Mouse (Mus musculus): ENCODE data around the gene Chst1. TPM values are rescaled to one million over a fixed set of nuclear protein-coding genes. Genes with fewer than 3 reads are reported as not detected.

Chst1 gene
- polyA plus RNA-seq, 1 experiment, result 1.7 TPM

DNA sequence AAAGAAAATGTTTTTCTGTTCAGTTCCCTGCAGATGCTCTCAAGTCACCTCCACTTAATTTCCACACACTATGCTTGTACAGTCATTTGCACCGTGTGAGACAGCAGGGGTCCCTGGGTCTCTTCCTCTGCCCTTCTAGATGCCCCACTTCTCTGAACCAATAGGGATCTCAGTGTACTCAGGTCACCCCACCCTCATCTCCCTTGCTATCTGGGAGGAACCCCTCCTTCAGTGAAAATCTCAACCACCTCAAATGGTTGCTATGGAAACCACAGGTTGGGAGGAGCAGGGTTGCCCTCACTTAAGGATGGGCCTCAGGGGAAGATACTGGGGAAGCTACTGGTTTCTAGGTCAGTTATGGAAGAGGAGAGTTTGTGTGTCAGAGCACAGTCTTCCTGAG is 32.5 kb downstream of the Chst1 start:
- Histone ChIP-seq H3K4me1 (ENCODE audit: control insufficient read depth, insufficient read depth, low read length) (no peaks in the 10 kb centered on the region), H3K27ac (ENCODE audit: insufficient read depth, low read depth, low read length) (no peak overlapping the region), H3K4me3 (ENCODE audit: insufficient read depth, low read length) (no peak overlapping the region)
- TF ChIP-seq POLR2A (IDR thresholded peaks at IDR 0.05; ENCODE audit: borderline replicate concordance, low read depth, low read length) (no peak), CTCF (IDR thresholded peaks at IDR 0.05; ENCODE audit: low read depth, low read length) (no peak)

DNA sequence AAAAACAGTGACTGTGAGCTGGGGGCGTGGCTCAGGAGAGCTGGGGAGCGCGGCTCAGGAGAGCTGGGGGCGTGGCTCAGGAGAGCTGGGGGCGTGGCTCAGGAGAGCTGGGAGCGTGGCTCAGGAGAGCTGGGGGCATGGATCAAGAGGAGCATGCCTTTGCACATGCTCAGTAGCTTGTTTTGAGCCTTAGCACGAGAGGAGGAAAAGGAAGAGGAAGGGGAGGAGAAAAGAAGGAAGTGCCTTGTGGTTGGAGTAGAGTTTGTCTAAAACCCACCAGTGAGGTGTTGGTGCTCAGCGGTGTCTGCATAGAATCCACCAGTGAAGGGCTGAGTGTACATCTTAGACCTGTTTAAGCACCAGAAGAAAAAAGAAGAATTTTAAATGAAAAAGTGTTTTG is 41.0 kb downstream of the Chst1 start:
- Histone ChIP-seq H3K4me3 (ENCODE audit: insufficient read depth, low read length) (no peak overlapping the region), H3K4me1 (ENCODE audit: control insufficient read depth, insufficient read depth, low read length) (no peaks in the 10 kb centered on the region), H3K27ac (ENCODE audit: insufficient read depth, low read depth, low read length) (no peak overlapping the region)
- TF ChIP-seq CTCF (IDR thresholded peaks at IDR 0.05; ENCODE audit: low read depth, low read length) (no peak), POLR2A (IDR thresholded peaks at IDR 0.05; ENCODE audit: borderline replicate concordance, low read depth, low read length) (no peak)

DNA sequence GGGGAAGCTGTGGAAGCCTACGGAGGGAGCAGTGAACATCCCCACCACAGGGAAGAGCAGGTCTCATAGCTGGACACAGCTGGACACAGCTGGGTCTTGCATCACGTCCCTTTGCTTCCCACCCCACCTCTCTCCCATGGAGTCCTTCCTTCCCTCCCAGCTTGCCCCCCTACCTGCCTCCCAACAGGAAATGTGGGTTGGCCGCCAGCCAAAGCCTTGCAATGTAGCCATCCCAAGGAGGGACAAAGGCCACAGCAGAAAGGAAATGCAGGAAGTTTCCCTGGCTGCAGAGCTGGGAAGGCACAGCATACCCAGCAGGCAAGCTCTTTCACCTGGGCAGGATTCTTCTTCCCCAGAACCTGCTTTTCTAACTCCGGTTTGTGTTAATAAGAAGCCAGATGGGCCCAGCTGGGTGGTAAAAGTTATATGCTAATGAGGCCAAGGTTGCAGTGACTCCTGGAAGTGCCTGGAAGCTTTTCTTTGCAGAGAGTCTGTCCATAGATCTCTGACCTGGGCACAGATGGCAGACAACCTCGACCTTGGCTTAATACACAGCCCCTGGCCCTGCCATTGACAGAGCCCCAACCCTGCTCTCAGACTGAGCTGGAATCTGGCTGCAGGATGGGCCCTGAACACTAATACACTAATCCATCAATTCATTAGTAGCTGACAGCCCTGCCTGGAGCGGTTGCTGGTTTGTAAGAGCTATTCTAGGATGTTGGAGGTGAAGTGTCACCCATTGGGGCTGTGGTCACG is 46.0 kb downstream of the Chst1 start:
- H3K4me1 ChIP-seq (ENCODE audit: control insufficient read depth, insufficient read depth, low read length), result no peaks in the 10 kb centered on the region
- TF ChIP-seq POLR2A (IDR thresholded peaks at IDR 0.05; ENCODE audit: borderline replicate concordance, low read depth, low read length), result no peak
- no peak for TF ChIP-seq CTCF (IDR thresholded peaks at IDR 0.05; ENCODE audit: low read depth, low read length)
- H3K4me3 ChIP-seq (ENCODE audit: insufficient read depth, low read length), result no peak overlapping the region
- no peak overlapping the region for H3K27ac ChIP-seq (ENCODE audit: insufficient read depth, low read depth, low read length)

DNA sequence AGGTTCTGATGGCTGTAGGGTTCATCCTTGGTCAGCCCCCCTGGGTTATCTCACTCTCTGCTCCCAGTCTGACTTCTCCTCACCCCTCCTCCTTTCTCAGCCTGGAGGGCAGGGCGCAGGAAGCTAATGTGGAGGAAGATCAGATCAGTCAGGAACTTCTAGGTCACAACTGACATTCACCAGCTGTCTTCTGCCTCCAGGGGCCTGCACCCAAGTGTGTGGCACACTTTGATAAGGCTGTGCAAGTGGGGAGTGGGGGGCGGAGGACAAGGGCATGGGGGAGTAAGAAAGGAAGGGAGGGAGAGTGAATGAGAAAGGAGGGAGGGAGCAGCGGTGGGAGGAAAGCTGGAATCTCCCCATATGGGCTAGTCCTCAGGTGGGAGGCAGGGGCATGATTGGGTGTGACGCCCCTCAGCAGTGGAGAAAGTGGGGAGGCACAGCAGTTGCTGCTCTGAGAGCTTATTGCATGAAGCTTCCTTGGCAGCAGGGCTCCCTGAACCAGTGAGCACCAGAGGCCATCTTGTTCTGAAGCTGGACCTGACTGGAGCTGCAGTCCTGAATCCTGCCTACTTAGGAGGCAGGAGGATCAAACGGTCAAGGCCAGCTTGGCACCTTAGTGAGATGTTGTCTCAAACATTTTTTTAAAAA is 49.8 kb downstream of the Chst1 start:
- Histone ChIP-seq H3K4me1 (ENCODE audit: control insufficient read depth, insufficient read depth, low read length) (no peaks in the 10 kb centered on the region), H3K4me3 (ENCODE audit: insufficient read depth, low read length) (no peak overlapping the region), H3K27ac (ENCODE audit: insufficient read depth, low read depth, low read length) (no peak overlapping the region)
- TF ChIP-seq CTCF (IDR thresholded peaks at IDR 0.05; ENCODE audit: low read depth, low read length) (no peak), POLR2A (IDR thresholded peaks at IDR 0.05; ENCODE audit: borderline replicate concordance, low read depth, low read length) (no peak)

DNA sequence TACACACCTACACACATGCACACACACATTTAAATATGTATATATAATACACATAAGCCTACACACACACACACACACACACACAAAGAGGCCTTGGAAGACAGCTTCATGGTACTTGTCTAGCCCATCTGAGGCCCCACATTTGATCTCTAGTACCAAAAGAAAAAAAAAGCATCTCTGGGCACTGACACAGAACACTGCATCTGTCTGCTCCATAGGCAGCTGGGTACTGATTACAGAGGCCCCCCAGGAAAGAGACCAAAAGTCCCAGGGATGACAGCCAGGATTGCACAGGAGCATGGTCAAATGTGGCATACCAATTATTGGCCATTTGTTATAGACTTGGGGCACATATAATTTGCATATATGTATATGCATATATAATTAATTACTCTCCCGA is 50.9 kb downstream of the Chst1 start:
- no peaks in the 10 kb centered on the region for H3K4me1 ChIP-seq (ENCODE audit: control insufficient read depth, insufficient read depth, low read length)
- H3K27ac ChIP-seq (ENCODE audit: insufficient read depth, low read depth, low read length), result no peak overlapping the region
- no peak overlapping the region for H3K4me3 ChIP-seq (ENCODE audit: insufficient read depth, low read length)
- no peak for TF ChIP-seq POLR2A (IDR thresholded peaks at IDR 0.05; ENCODE audit: borderline replicate concordance, low read depth, low read length)
- no peak for TF ChIP-seq CTCF (IDR thresholded peaks at IDR 0.05; ENCODE audit: low read depth, low read length)

DNA sequence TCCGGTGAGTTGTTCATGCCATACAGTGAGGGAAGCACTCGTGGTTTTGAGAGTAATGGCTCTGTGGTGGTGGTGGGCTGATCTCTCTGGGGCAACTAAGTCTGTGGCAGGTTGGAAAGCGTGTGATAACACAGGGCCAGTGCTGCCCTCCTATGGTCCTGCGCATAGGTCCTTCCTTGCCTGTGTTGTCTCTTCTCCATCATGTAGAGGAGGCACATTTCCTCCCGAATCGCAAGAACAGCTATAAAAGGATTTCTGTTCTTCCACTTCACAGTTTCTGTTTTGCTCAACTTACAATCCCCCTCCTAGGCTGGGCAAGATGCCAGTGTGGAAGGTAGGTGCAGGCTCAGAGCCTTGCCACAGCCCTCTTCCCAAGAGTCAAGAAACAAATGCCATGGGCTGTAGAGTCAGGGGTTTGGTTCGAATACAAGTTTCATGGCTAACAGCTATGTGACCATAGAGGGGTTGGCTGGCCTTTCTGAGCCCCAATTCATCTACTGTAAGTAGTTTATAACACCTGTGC is 51.8 kb downstream of the Chst1 start:
- no peak for TF ChIP-seq CTCF (IDR thresholded peaks at IDR 0.05; ENCODE audit: low read depth, low read length)
- TF ChIP-seq POLR2A (IDR thresholded peaks at IDR 0.05; ENCODE audit: borderline replicate concordance, low read depth, low read length), result no peak
- H3K4me3 ChIP-seq (ENCODE audit: insufficient read depth, low read length), result no peak overlapping the region
- H3K4me1 ChIP-seq (ENCODE audit: control insufficient read depth, insufficient read depth, low read length), result no peaks in the 10 kb centered on the region

DNA sequence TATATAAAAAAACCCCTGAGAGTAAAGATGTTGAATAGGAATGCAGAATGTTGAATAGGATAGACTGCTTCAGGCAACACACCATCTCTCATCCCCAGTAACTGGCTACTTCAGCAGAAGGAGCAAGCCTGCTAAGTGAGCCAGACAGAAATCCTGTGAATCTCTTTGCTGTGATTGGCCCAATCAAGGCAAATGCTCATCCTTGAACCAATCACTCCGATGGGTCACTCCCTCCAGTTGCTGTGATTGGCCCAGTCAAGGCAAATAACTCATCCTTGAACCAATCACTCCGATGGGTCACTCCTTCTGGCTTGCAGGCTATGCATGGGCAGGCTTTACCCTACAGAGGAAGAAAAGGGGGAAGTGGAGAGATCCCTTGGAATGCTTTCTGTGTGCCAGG is 57.7 kb downstream of the Chst1 start:
- no peak overlapping the region for H3K4me3 ChIP-seq (ENCODE audit: insufficient read depth, low read length)
- H3K4me1 ChIP-seq (ENCODE audit: control insufficient read depth, insufficient read depth, low read length), result no peaks in the 10 kb centered on the region
- TF ChIP-seq CTCF (IDR thresholded peaks at IDR 0.05; ENCODE audit: low read depth, low read length), result no peak
- TF ChIP-seq POLR2A (IDR thresholded peaks at IDR 0.05; ENCODE audit: borderline replicate concordance, low read depth, low read length), result no peak
- H3K27ac ChIP-seq (ENCODE audit: insufficient read depth, low read depth, low read length), result no peak overlapping the region

More for the DNA sequence above, 51.8 kb downstream of the Chst1 start:
- no peak overlapping the region for H3K27ac ChIP-seq (ENCODE audit: insufficient read depth, low read depth, low read length)

DNA sequence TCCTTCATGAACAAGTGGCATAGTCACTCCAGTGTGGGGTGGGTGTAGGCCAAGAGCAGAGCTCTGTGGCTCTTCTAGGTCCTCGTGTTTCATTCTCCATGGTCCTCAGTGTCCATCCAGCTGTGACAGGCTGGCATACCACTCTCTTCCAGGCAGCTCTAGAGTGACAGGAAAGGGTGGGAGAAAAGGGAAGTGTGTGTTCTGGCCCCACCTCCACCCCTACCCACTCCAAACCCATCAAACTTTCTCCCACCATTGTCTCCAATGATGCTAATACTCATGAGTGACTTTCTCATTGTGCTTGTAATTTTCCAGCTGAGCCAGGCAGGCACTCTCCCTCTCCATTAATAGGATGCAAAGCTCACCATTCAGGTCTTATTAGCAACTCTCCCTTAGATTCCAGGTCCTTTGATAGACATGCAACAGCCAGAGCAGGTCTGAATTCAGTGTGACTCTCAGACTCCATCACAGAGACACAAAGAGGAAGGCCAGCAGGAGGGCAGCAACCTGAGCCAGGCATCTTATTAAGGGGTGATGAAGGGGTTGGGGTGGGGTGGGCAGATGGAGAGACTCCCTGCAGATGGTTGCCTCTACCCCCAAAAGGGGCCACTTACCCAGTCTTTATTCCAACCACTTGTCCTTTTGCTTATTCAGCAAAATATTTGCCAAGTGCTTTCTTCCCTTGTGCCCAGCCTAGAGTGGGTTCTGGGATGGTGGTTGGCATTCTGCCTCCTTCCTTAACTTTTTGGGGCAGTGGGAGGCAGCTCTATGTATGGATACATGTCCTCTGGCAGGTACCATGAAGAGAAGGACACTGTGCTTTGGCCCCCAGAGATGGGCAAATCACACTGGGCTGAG is 59.0 kb downstream of the Chst1 start:
- TF ChIP-seq CTCF (IDR thresholded peaks at IDR 0.05; ENCODE audit: low read depth, low read length) (no peak), POLR2A (IDR thresholded peaks at IDR 0.05; ENCODE audit: borderline replicate concordance, low read depth, low read length) (no peak)
- Histone ChIP-seq H3K4me1 (ENCODE audit: control insufficient read depth, insufficient read depth, low read length) (no peaks in the 10 kb centered on the region), H3K27ac (ENCODE audit: insufficient read depth, low read depth, low read length) (no peak overlapping the region), H3K4me3 (ENCODE audit: insufficient read depth, low read length) (no peak overlapping the region)

DNA sequence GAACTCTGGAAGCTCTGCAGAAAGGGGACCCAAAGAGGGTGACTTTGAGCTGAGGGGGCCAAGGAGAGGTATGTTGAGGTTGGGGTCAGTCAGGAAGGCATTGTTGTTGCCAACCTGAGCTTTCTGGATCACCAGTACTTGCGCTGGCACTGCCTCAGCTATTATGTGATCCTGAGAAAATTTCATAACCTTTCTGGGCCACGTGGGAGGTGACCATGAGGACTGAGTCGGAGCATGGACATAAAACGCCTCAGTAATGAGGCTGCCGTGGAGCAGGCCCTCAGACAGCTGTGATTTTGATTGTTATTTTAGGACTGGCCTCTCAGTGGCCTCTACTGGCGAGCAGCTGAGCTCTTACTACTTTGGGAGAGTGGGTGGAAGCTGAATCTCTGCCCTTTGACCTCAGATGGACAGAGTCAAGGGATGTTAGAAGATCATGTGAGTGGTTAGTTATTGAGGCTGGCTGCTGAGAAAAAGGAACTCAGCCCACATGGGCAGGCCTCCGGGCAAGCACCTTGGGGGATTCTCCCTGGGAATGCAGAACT is 60.1 kb downstream of the Chst1 start:
- TF ChIP-seq CTCF (IDR thresholded peaks at IDR 0.05; ENCODE audit: low read depth, low read length), result no peak
- TF ChIP-seq POLR2A (IDR thresholded peaks at IDR 0.05; ENCODE audit: borderline replicate concordance, low read depth, low read length), result no peak
- Histone ChIP-seq H3K27ac (ENCODE audit: insufficient read depth, low read depth, low read length) (no peak overlapping the region), H3K4me3 (ENCODE audit: insufficient read depth, low read length) (no peak overlapping the region), H3K4me1 (ENCODE audit: control insufficient read depth, insufficient read depth, low read length) (no peaks in the 10 kb centered on the region)

Data from bone marrow macrophage, adult 2 months (primary cell).